In the genomic region with DNA sequence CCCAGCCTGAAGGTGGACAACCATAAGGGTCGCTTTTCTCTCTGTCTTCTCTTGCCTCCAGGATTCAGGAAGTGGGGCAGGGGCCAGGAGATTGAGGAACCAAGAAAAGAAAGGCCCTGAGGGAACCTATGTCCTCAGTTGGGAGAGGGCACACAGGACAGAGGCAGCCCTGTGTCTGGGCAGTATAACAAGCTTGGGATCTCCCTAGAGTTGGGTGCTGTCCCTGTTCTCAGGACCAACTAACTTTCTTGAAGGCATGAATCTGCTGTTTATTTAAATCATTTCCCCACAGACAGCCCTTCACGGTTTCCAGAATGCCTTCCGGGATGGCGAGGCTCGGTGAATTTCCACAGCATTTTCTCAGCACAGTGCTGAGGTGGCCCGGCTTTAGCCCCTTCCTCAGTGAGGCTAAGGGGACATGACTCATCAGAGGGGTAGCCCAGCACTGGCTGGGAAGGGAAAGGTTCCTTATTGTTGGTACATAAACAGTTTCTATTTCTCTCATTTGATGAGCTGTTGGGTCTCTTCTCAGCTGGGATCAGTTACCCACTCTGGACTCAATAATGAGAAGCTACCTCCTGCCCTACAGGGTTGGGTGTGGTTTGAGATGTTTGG, we compare ENCODE assay signal across 28 mouse cellular contexts. TPM values are rescaled to one million over a fixed set of nuclear protein-coding genes. Genes with fewer than 3 reads are reported as not detected.
DNase-seq lines count a peak whose midpoint lies in the region; ATAC-seq and TF ChIP-seq lines count a peak whose summit lies in the region.
"Had no signal": no experiment of that assay in that cellular context is flagged by ENCODE, and none has a peak within 500 bp of the region (broad histone marks: within the 10 kb centered on the region; RNA-seq: fewer than 3 reads in every experiment).

No protein-coding gene starts in this region.

- no peaks in the 10 kb centered on the region for H3K9me3 ChIP-seq in liver, postnatal 0 days (ENCODE audit: low read length)
- no peaks in the 10 kb centered on the region for H3K9me3 ChIP-seq in liver, embryonic 12.5 days (replicated peaks)
- H3K9me3 ChIP-seq: embryonic facial prominence, embryonic 15.5 days; forebrain, embryonic 10.5 days; hindbrain, embryonic 12.5 days had no signal

- no peaks in the 10 kb centered on the region for H3K36me3 ChIP-seq in liver, postnatal 0 days (replicated peaks; ENCODE audit: insufficient read depth, low read length)
- H3K36me3 ChIP-seq in liver, embryonic 12.5 days, result no peaks in the 10 kb centered on the region
- H3K36me3 ChIP-seq in myocyte (ENCODE audit: control insufficient read depth, insufficient read depth), result no peaks in the 10 kb centered on the region
- H3K36me3 ChIP-seq: embryonic facial prominence, embryonic 15.5 days; forebrain, embryonic 10.5 days; hindbrain, embryonic 12.5 days had no signal

- H3K4me2 ChIP-seq in liver, postnatal 0 days (ENCODE audit: low read depth, low read length), result no peak overlapping the region
- H3K4me2 ChIP-seq in liver, embryonic 12.5 days, result no peak overlapping the region
- H3K4me2 ChIP-seq in myocyte (ENCODE audit: low read depth), result peak overlapping the region; percentile 61
- H3K4me2 ChIP-seq: embryonic facial prominence, embryonic 15.5 days; hindbrain, embryonic 12.5 days had no signal

- 52% methylated on average over 6 of the region's 6 CpGs for WGBS in liver, postnatal 0 days (ENCODE audit: insufficient replicate concordance)
- 54% methylated on average over 6 of the region's 6 CpGs for WGBS in liver, embryonic 12.5 days (ENCODE audit: insufficient replicate concordance)

- TF ChIP-seq CTCF in liver, postnatal 0 days (IDR thresholded peaks at IDR 0.05; ENCODE audit: low read depth), result no peak

- no peak overlapping the region for H3K4me3 ChIP-seq in liver, postnatal 0 days (ENCODE audit: low read depth, low read length)
- no peak overlapping the region for H3K4me3 ChIP-seq in liver, embryonic 12.5 days
- H3K4me3 ChIP-seq in myocyte, result no peak overlapping the region
- H3K4me3 ChIP-seq: embryonic facial prominence, embryonic 15.5 days; erythroblast, embryonic 14.5 days; forebrain, embryonic 10.5 days; hindbrain, embryonic 12.5 days had no signal

- no peak overlapping the region for H3K9ac ChIP-seq in liver, postnatal 0 days (replicated peaks)
- no peak overlapping the region for H3K9ac ChIP-seq in liver, embryonic 12.5 days
- H3K9ac ChIP-seq: embryonic facial prominence, embryonic 15.5 days; hindbrain, embryonic 12.5 days had no signal

- TF ChIP-seq EP300 in liver, postnatal 0 days (IDR thresholded peaks at IDR 0.05; ENCODE audit: low read depth), result no peak

- peaks cover 8% of the 10 kb centered on the region; the same call in 1 of the 2 replicates for H3K4me1 ChIP-seq in liver, postnatal 0 days (ENCODE audit: insufficient read depth)
- peaks cover 15% of the 10 kb centered on the region for H3K4me1 ChIP-seq in liver, embryonic 12.5 days
- H3K4me1 ChIP-seq: hindbrain, embryonic 12.5 days had no signal

- TF ChIP-seq POLR2A in myocyte (IDR thresholded peaks at IDR 0.05; ENCODE audit: insufficient read length, low read depth), result no peak

- no peak for DNase-seq in liver, postnatal 0 days
- peak; percentile 21 for DNase-seq in CD4-positive helper T cell, adult 2 months (ENCODE audit: low read depth, low spot score)
- DNase-seq in frontal cortex, postnatal 25 days (ENCODE audit: low spot score in 2 of 2), result no peak
- DNase-seq: adrenal gland, postnatal 10 days; cerebellum, adult 11 months; cerebellum, adult 8-10 months; cerebellum, postnatal 25 days; embryo, embryonic 11 days; gastrocnemius, postnatal 25 days; heart, adult 11 months; heart, postnatal 10 days; heart, postnatal 4 days had no signal

- no peaks in the 10 kb centered on the region for H3K27me3 ChIP-seq in liver, postnatal 0 days (ENCODE audit: insufficient read depth, low read length)
- H3K27me3 ChIP-seq in liver, embryonic 12.5 days (replicated peaks), result no peaks in the 10 kb centered on the region
- no peaks in the 10 kb centered on the region for H3K27me3 ChIP-seq in myocyte (ENCODE audit: control insufficient read depth, insufficient read depth, insufficient read length)
- H3K27me3 ChIP-seq: embryonic facial prominence, embryonic 15.5 days; hindbrain, embryonic 12.5 days had no signal

- H3K79me2 ChIP-seq in myocyte (ENCODE audit: control insufficient read depth, insufficient read depth), result no peaks in the 10 kb centered on the region

- H3ac ChIP-seq in myocyte (ENCODE audit: control insufficient read depth, insufficient read length), result no peak overlapping the region

- H3K27ac ChIP-seq in liver, postnatal 0 days (ENCODE audit: low read depth), result 0 out of 2 replicates have a peak overlapping the region, but pooled peaks have one; percentile 16
- no peak overlapping the region for H3K27ac ChIP-seq in liver, embryonic 12.5 days
- H3K27ac ChIP-seq: embryonic facial prominence, embryonic 15.5 days; forebrain, embryonic 10.5 days; hindbrain, embryonic 12.5 days had no signal

- no peak for ATAC-seq in liver, postnatal 0 days
- no peak for ATAC-seq in liver, embryonic 12.5 days
- ATAC-seq in granulocyte monocyte progenitor cell, adult 5-6 weeks (replicated peaks; ENCODE audit: poor library complexity, severe bottlenecking), result peak; percentile 64
- no peak for ATAC-seq in frontal cortex, adult (ENCODE audit: low TSS enrichment)
- ATAC-seq: CD4-positive, CD25-positive, alpha-beta regulatory T cell, adult 4 months; forebrain, embryonic 14.5 days; hindbrain, embryonic 16.5 days had no signal

TF ChIP-seq in myocyte, 11 proteins besides CTCF, POLR2A, EP300 and RAD21:
- no peak for TF ChIP-seq POLR2AphosphoS2 (IDR thresholded peaks at IDR 0.05; ENCODE audit: insufficient read length, low read depth)
- no peak for TF ChIP-seq SRF (IDR thresholded peaks at IDR 0.05; ENCODE audit: control insufficient read depth, insufficient read length, low read depth)
- no peak for TF ChIP-seq MYOD1 (IDR thresholded peaks at IDR 0.05; ENCODE audit: control insufficient read depth in 1 of 3, insufficient read length in 2 of 3, low read depth in 2 of 3)
- no peak for TF ChIP-seq E2F4 (IDR thresholded peaks at IDR 0.05; ENCODE audit: insufficient read depth)
- TF ChIP-seq USF1 (IDR thresholded peaks at IDR 0.05; ENCODE audit: low read depth), result no peak
- no peak for TF ChIP-seq TCF12 (IDR thresholded peaks at IDR 0.05; ENCODE audit: insufficient read depth, poor library complexity, severe bottlenecking)
- TF ChIP-seq CEBPB (IDR thresholded peaks at IDR 0.05; ENCODE audit: insufficient read depth, poor library complexity, severe bottlenecking), result no peak
- TF ChIP-seq MYOG (IDR thresholded peaks at IDR 0.05; ENCODE audit: control insufficient read depth in 1 of 3, insufficient read depth in 1 of 3, insufficient read length in 2 of 3, low read depth in 2 of 3), result no peak
- TF ChIP-seq REST (IDR thresholded peaks at IDR 0.05; ENCODE audit: insufficient read depth, insufficient read length), result no peak
- no peak for TF ChIP-seq TCF3 (IDR thresholded peaks at IDR 0.05; ENCODE audit: insufficient read length, low read depth)
- no peak for TF ChIP-seq MAX (IDR thresholded peaks at IDR 0.05; ENCODE audit: low read depth)
TF ChIP-seq in myocyte: peak in this region for 0.

RNA-seq across cellular contexts. Expression of a gene that starts 13.2 kb away (rescaled TPM):
- 5.6 and 5.9 TPM in 2 replicates for polyA plus RNA-seq in liver, postnatal 0 days (2015; fragmentation: Nextera tagmentation; extraction: Ambion mirVana)
- 7.3 and 8.0 TPM in 2 replicates for polyA plus RNA-seq in liver, embryonic 12.5 days (2016; fragmentation: Nextera tagmentation; extraction: Ambion mirVana)
- total RNA-seq in granulocyte monocyte progenitor cell, adult 5-6 weeks (2014; fragmentation: Nextera tagmentation), result 22.3 and 33.3 TPM in 2 replicates
- 50.4 and 51.2 TPM in 2 replicates for total RNA-seq in granulocyte monocyte progenitor cell, adult 5-6 weeks (2017)
- 4.5 TPM for polyA plus RNA-seq in myocyte (2012; fragmentation: generic; extraction: Trizol)

RNA-seq across cellular contexts. Expression of a gene that starts 15.7 kb away (rescaled TPM):
- polyA plus RNA-seq in liver, postnatal 0 days (2015; fragmentation: Nextera tagmentation; extraction: Ambion mirVana), result not detected in 2 replicates
- not detected in 2 replicates for polyA plus RNA-seq in liver, embryonic 12.5 days (2016; fragmentation: Nextera tagmentation; extraction: Ambion mirVana)
- total RNA-seq in granulocyte monocyte progenitor cell, adult 5-6 weeks (2014; fragmentation: Nextera tagmentation), result 0.60 TPM in 1 of 2 replicates, not detected in the other
- 0.04 and 0.21 TPM in 2 replicates for total RNA-seq in granulocyte monocyte progenitor cell, adult 5-6 weeks (2017)
- 0.01 TPM for polyA plus RNA-seq in myocyte (2012; fragmentation: generic; extraction: Trizol)
- total RNA-seq: adrenal gland, postnatal 4 days; gastrocnemius, postnatal 25 days; heart, postnatal 10 days; heart, postnatal 4 days; MEL had no signal
- polyA plus RNA-seq: brain, embryonic 14.5 days; embryonic facial prominence, embryonic 15.5 days; erythroblast, embryonic 14.5 days; forebrain, embryonic 10.5 days; forebrain, embryonic 14.5 days; heart, embryonic 14.5 days; hindbrain, embryonic 12.5 days; hindbrain, embryonic 16.5 days; intestine, embryonic 14.5 days had no signal

RNA-seq across cellular contexts. Expression of a gene that starts 40.2 kb away (rescaled TPM):
- 4.7 and 4.8 TPM in 2 replicates for polyA plus RNA-seq in liver, postnatal 0 days (2015; fragmentation: Nextera tagmentation; extraction: Ambion mirVana)
- polyA plus RNA-seq in liver, embryonic 12.5 days (2016; fragmentation: Nextera tagmentation; extraction: Ambion mirVana), result 38.3 and 42.5 TPM in 2 replicates
- total RNA-seq in granulocyte monocyte progenitor cell, adult 5-6 weeks (2014; fragmentation: Nextera tagmentation), result not detected in 2 replicates
- total RNA-seq in granulocyte monocyte progenitor cell, adult 5-6 weeks (2017), result not detected in 2 replicates
- not detected for polyA plus RNA-seq in myocyte (2012; fragmentation: generic; extraction: Trizol)
- total RNA-seq: MEL had no signal
- polyA plus RNA-seq: CD4-positive, CD25-positive, alpha-beta regulatory T cell, adult 4 months had no signal

RNA-seq across cellular contexts. Expression of a gene that starts 52.8 kb away (rescaled TPM):
- polyA plus RNA-seq in liver, postnatal 0 days (2015; fragmentation: Nextera tagmentation; extraction: Ambion mirVana), result 41.7 and 44.7 TPM in 2 replicates
- polyA plus RNA-seq in liver, embryonic 12.5 days (2016; fragmentation: Nextera tagmentation; extraction: Ambion mirVana), result 78.4 and 78.5 TPM in 2 replicates
- total RNA-seq in granulocyte monocyte progenitor cell, adult 5-6 weeks (2014; fragmentation: Nextera tagmentation), result 69.6 and 84.0 TPM in 2 replicates
- total RNA-seq in granulocyte monocyte progenitor cell, adult 5-6 weeks (2017), result 131 and 143 TPM in 2 replicates
- polyA plus RNA-seq in myocyte (2012; fragmentation: generic; extraction: Trizol), result 25.9 TPM
